Mouse (Mus musculus): ENCODE results near the gene Ptprz1.
A peak's percentile ranks its signal among the peaks of the same experiment; 100 is the strongest.

Ptprz1 gene

DNA sequence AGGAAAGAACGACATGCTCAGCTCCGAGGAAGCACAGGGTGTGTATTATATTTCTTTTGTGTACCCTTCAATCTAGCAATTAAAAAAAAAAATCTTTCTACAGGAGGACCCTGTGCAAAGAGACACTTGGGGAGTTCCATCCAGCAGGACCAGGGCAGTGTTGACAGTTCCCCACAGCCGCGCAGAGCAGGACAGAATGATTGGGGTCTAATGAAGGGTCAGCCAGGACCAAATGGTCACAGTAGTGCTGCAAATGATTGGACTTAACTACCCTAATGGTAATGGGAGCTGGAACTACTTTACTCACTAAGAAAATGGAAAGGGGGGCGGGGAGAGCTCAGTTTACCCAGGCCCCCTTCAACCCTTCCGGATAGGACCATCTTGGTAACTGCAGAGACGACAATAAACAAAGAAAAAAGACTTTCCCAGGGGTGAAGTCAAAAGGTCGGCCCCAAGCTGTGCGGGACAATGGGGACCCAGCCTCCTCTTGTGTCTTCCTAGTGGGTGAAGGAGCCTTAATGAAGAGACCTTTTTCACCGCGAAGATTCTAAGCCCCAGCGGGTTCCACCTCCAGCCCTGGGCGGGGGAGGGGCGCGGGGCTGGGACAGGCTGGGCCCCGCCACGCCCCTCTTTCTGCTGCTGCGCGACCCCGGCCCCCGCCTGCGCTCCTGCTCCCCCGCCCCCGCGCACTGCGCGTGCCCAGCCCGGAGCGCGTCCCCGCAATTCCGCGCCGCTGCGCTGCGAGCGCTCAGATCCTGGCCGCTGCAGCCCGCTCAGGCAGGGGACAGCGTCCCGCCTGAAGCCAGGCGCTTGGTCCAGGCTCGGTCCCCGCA, at the start of gene Ptprz1:
TSS of gene Ptprz1 (plus strand) at position 722 of the 833 bp plus-strand sequence.
- DNase-seq (ENCODE audit: low spot score): peak; percentile 90

DNA sequence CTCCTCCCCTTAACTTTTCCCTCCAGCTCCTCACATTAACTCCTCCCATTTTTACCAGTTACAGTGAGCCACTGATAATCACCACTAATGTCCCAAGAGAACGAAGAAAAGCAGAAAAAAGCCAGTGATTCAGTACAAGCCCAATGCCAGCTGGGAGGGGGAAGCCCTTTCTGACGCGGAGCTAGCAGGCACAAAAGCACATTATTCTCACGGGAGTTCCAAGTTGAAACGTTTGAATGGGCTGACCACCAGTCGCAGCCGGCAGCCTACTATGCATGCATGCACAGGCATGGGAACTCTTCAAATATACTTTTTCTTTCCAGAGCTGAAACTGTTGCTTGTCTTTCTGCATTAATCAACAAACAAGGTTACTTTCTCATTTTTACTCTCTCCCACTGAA, 41.7 kb upstream of the Ptprz1 start:
- peak; percentile 68 for DNase-seq (ENCODE audit: low spot score)

DNA sequence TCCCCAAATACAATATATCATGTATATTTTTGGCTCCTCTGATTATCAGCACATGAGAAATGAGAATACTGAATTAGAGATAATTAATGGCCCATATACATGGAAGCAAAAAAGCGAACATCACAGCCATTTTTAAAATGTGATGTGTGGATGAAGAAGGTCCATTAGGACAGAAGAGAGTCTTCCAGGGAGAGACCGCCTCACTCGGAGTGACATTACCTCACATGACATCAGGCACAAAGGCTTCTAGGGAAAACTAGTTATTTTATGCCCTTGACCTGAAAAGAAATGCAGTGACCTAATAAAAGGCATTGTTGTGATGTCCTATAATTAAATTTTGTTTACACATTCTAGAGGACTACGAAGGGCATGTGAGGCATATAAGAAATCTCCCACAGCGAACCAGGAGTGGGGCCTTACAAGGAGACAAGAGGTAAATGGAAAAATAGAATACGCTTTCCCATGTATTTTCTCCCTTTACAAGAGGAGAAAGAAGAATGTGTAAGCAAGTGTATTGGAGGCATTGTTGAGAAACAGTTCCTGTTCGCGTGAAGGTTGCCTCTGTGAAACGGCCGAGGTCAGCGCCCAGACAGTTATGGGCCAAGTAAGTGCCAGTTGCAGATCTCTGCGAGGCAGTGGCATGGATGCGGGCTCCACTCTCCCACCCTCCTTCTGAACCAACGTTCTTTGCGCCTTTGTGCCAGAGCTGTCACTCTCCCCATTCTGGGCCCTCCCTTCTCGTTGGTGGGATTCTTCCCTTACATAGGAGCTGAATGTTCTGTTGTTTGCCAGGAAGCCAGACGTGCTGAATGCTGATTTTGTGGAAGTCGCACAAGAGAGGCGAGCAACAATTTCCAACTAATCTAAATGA, 41.0 kb upstream of the Ptprz1 start:
- peak; percentile 64 for DNase-seq (ENCODE audit: low spot score)

DNA sequence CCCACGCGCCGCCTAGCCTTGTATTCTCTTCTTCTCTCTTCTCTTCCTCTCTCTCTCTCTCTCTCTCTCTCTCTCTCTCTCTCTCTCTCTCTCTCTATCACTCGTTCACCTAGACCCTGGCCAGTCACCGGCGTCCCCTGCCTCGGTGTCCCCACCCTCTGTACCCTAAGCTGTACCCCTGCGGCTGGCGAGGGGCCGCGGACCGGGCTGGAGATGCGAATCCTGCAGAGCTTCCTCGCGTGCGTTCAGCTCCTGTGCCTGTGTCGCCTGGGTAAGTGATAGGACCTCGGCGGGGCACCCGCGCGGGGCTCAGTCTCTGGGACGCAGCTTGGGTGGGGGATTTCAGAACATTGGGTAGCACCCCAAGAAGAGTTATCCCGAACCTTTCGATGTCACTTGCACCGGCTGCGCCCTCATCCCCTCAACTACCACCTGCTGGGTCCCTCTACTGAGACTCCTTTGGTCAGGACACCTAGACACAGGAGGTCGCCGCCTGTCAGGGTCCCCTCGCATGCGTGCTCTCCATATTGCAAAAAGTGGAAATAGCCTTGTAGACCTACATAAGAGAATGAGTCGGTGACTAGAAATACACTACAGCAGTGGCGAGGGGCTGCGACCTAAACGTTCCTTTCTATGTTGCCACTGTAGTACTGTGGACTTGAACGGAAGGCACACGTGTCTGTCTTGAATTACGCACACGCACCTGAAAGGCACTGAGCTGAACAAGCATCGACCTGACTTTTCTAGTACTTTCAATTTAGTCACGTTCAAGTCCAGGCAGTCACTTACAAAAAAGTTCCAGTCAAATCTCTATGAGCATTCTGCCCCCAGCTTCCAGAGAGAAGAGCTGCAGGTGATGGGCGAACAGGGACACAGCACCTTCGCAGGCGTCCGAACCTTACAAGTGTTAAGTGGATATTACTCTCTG, 576 bp downstream of the Ptprz1 start:
- peak; percentile 48 for DNase-seq (ENCODE audit: low spot score)

DNA sequence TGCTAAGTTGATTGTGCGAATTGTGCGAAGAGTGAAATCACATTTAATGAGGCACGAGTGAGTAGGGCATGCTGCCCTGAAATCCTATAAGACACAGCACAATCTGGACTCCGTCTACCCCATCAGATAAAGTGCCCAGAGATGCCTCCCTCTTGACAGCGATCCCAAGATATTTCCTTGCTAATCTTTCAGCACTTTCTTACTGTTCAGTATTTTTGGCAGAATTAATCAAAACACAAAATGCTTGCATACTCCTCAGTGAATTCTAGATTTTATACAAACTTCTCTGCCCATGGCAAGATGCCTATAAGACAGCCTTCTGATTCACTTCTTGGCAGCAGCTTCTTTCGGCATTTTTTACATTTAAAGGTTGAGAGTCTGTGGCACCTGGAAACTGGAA, 12.7 kb downstream of the Ptprz1 start:
- DNase-seq (ENCODE audit: low spot score): no peak

DNA sequence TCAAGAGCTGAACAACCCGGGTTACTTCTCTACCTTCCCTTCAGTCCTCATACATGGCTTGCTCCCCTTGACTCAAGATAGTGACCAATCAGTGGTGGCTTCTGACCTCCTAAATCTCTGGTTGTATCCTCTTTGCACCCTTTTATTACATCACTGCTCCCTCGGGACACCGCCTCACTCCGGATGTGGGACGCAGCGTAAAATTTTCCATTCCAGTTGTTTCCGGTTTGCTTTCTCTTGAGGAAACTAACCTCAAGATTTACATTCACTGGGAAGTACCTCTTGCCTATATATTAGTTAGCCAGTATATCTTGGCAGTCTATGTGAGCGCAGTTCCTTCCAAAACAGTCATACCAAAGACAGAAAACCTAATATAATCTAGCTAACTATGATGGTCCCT, 14.0 kb downstream of the Ptprz1 start:
- DNase-seq (ENCODE audit: low spot score): no peak

DNA sequence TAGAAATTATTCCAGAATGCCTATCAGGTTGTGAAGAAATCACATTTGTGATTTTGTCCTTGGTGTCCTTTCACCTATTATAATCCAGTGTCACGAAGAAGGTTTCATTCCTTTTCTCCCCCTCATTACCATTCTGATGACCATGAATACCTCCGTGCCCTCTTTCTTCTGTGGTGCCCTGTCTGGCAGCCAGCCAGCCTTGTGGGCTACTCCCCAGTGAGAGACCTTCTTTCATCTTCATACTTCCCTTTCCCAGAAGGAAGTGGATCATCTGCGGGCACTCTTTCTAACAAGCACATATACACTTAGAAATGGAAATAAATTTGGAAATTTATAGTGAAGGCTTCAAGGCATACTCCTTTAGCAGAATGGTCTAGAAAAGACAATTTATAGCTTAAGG, 26.7 kb downstream of the Ptprz1 start:
- DNase-seq (ENCODE audit: low spot score): no peak

DNA sequence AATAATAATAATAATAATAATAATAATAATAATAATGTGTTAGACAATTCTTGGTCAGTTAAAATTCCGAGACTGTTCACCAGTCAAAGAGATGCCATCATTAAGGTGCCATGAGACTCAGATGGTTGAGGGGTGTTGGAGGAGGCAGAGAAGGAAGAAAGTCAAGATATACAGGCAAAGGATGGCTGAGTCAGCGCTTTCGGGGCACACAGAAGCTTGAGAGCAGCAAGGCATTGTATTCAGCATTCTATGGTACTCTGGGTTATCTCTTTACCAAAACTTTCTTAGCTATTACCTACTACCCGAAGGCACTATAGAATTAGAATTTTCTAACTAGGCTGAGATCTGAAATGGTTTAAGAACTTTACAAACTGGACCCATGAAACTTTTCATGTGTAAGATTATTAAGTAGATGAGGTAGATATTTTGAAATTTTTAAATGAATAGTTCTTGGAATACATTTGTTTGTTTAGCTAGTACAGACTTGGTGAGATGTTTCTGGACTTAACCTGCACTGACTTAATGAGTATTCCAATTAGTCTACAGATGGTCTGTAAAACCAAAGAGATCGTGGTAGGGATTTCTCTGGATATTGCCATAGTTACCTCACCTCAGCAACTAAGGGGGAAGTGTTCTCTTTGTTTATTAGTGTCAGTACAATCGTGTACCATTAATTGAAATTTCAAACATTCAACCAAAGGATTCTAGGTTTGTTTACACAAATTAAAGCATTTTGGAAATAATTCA, 33.4 kb downstream of the Ptprz1 start:
- DNase-seq (ENCODE audit: low spot score): no peak

DNA sequence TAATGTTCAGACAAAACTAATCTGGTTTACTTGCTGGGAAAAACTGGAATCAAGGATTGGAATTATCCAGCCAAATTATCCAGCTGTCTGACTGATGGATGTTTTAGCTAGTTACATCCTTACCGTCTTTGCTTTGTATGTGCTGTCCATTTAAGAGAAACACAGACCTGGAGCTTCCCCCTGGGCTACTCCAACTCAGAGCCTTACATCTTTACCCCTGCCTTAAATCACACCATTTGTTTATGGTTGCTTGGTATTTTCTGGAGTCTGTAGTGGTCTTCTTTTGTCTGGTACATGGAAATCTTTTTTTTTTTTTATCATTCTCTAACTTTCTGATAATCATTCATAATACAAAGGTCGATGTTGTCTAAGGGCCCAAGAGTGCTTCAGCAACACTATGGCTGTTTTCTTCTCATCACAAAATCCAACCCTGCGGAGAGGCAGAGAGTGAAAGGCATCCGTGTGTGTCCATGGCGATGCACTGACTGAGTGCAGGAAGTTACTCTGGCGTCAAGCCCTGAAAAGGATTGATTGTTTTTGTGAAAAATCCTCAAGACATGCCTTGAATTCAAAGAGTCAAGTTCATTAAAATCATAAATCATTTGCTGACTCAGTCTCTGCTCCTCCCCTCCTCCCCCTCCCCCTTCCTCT, 34.1 kb downstream of the Ptprz1 start:
- no peak for DNase-seq (ENCODE audit: low spot score)

DNA sequence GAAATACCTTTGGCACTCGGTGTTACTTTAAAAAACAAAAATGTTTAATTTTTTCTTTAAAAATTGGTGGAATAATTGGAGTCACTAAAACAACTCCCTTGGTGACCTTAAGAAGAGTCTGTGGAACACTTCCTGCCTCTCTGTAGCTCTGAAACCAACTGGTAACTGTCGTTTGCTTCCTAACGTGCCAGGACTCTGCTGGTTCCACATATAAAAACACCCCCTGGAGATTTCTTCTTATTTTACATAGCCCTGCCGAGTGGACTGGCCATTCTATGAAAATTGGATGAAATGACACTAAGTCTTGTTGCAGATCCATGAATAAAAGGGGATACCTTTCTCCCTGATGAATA, 34.6 kb downstream of the Ptprz1 start:
- no peak for DNase-seq (ENCODE audit: low spot score)

DNA sequence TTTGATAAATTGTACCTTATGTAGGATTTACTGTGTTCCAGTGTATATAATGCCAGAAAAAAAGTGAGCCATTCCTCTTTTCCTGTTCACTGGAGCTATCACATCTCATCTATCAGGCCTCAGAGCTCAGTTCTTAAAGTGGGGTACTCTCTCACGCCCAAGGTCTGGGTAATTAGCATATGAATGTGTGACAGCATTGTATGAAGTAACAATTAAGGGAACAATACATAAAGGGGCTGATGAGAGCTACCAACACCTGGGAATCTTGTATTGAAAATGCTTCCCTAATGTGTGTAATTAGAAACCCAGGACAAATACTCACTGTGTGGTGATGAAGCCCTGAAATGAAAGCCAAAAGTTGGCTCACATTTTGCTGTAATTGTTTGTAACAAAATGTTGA, 47.6 kb downstream of the Ptprz1 start:
- DNase-seq (ENCODE audit: low spot score): peak; percentile 85

DNA sequence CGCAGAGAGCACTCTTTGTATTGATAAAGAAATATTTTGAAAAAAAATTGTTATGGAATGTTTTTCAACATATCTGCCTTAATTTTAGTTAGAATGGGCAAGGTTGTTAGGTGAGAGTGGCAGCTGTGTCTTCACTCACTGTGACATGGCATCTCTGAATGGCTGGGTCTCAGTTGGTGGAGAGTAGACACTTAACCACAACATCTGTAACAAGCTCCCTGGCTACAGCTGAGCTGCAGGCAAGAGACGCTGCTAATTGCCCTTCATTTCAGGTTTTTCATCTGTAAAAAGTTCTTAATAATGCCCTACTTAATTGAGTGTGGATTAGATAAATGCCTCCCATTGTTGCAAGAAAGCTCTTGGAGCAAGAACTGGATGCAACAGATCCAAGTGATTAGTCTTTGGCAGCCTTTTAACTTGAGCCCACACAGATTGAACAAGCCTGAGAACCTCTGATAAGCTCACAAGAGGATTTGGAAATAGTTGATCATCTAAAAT, 57.5 kb downstream of the Ptprz1 start:
- DNase-seq (ENCODE audit: low spot score): peak; percentile 38

DNA sequence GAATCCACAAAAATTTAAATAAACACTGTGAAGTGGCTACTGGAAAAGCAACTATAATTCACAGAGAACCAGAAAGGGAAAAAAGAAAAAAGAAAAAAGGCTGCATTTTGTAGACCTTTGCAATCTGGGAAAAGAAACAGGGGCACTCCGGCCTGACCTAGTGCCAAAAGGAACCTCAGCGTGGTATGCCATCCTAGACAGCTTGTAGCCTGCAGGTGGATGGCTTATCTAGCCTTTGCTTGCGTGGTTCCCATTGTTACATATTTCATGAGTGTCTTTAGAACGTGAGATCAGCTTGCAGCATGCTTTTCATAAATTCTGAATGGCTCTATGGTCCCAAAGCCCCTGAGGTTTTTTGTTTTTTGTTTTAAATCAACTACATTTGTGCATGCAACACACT, 61.8 kb downstream of the Ptprz1 start:
- DNase-seq (ENCODE audit: low spot score): peak; percentile 14

DNA sequence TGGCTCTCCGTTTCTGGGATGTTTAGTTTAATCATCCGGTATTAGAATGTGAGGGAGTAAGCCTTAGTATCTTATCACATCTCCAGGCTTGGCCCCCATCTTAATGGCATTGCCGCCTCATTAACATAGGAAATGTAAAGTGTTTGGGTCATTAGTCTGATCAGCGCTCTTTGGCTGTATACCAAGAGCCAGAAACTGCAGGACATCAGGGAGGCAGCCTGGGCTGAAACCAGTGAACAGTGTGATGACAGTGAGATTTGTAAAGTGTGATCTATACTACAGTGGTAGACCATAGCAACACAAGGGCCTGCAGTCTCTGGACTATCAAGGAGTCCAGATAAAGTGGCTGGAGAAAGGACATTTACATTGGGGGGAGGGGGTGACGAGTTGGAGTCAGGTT, 62.2 kb downstream of the Ptprz1 start:
- DNase-seq (ENCODE audit: low spot score): peak; percentile 13

DNA sequence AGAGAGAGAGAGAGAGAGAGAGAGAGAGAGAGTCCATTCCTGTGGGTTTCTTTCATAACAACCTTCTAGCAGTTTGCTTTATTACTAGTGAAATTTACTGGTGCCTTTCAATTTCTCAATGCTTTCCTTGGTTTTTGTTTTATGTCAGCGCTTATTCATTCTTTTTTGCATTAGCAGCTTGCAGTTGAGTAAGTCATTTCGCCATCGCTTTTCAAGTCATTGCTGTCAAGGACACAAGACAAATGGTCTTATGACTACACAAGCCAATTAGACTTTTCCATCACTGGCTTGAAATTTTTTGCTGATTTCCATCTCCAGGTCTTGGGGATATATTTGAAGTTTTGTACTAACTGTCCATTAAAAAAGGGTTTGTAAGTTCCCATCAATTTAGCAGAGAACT, 68.9 kb downstream of the Ptprz1 start:
- DNase-seq (ENCODE audit: low spot score): no peak

DNA sequence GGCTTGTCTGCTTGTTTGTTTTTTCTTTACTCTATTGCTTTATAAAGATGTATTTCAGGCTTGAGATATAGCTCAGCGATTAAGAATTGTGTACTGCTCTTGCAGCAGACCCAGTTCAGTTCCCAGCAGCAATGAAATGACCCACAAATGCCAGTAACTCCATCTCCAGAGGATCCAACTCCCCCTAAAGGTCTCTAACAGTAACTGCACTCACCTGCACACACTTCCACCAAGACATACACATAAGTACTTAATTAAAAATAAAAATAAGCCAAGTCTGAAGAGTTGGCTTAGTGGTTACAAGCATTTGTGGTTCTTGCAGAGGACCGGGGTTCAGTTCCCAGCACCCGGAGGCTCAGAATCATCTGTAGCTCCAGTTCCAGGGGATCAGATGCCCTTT, 88.1 kb downstream of the Ptprz1 start:
- DNase-seq (ENCODE audit: low spot score): no peak

DNA sequence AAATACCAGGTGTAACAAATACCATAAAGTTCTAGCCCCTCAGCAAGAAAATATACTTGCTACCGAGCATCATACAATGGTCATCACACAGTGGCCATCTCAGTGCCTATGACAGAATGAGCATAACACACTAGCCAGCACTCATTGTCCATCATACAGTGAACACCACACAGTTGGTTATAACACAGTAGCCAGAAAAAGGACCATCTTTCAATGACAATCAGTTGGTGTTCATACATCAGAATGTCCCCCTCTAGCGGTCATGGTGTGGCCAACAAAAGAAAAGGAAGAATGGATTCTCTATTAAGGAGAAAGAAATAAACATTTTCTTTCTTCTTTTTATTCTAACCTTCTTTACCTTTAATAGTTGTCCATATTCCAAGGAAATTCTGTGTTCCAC, 92.8 kb downstream of the Ptprz1 start:
- peak; percentile 81 for DNase-seq (ENCODE audit: low spot score)

DNA sequence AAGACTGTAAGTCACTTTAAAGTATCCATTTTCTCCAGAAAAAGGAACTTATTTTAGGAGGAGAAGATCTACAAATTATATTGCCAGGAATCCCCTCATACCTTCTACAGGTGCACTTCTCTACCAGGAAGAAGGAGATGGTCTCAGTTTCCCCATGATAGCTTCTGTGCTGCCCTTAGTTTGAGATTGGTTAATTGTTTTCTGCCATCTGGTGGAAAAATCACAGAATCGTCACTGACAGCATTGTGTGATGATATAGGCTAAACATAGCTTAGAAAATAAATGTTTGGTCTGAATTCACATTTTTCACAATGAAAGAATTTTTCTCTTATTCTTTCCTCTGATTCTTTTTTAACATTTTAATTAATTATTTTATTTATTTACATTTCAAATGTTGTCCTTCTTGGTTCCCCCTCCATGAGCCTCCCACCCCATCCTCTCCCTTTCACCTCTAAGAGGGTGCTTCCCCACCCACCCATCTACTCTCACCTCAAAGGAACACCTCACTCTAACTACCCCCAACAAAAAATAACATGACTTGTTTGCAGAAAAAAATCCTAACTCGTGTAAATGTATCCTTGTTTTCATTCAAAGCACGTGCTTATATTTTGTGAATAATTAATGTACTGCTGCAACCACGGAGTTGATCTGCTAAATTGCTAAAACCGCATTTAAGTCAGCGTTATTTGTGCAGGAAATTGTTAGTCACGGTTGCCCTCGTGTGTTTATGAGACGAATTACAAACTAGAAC, 108.6 kb downstream of the Ptprz1 start:
- DNase-seq (ENCODE audit: low spot score): peak; percentile 72

DNA sequence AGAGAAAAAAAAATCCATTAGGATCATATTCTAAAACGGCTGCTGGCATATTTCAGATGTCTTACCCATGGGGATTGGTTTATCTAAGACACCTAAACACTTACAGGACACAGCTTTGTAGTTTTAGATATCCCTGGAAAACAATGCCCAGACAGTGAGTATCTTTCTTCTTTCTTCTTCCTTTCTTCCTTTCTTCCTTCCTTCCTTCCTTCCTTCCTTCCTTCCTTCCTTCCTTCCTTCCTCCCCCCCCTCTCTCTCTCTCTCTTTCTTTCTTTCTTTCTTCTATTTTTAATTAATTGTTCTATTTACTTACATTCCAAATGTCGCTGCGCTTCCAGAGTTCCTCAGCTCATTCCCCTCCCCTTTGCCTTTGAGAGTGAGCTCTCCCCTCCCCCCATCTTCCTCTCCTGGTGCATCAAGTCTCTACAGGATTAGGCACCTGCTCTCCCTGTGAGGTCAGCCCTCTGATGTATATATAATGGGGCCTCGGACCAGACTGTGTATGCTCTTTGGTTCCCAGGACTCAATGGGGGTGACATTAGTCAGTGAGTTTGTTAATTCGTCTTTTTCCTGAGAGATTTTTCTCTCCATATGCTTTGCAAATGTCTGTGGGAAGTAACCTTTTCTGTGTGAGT, 109.3 kb downstream of the Ptprz1 start:
- peak; percentile 36 for DNase-seq (ENCODE audit: low spot score)

DNA sequence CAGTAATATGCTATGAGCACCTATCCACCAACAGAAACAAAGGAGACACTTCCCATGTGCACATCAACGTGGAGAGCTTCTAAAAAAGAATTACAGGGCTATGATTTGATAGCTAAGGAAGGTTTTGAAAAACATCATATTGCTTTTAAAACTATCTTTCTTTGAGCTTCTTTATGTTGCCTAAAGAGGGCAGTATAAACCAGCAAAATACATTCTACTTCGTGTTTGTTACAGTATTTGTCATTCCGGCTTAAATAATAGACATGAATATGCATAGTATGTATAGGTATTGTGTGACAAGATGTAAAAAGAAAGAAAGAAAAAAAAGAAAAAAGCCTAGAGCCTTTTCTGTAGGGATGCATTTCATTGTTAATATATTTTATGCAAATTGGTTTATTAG, 127.8 kb downstream of the Ptprz1 start:
- peak; percentile 12 for DNase-seq (ENCODE audit: low spot score)
